Mouse (Mus musculus) liver, embryonic 14.5 days (tissue): ENCODE measurements at regions not wholly inside any gene's neighbourhood (a gene's known extent, or its start where the extent isn't known, plus 50 kb on each side); places are given as distances from the start of the nearest gene placed in this dataset.

Experiments
- ATAC-seq: fragments of 200-750 bp; cut with Nextera tagmentation; 2 replicates; pipeline ENCODE4 v1.8.0; 2017; ENCODE audit warnings: moderate number of reproducible peaks, mild to moderate bottlenecking, moderate library complexity; ENCODE audit not compliant: insufficient read depth
- DNase-seq, 3 experiments: peaks; one replicate each; pipeline ENCODE4 v3.0.0-alpha.2; 2012 to 2013; ENCODE audit warnings: low read depth in 3 of 3, low spot score in 3 of 3
- H3K27ac ChIP-seq: fragments of 300-500 bp; sonication (generic); 2 replicates; pipeline ENCODE4 v1.5.1; 2014; ENCODE audit warnings: moderate library complexity, mild to moderate bottlenecking, control low read depth, inconsistent platforms
- H3K27me3 ChIP-seq: fragments of 300-500 bp; sonication (generic); 2 replicates; pipeline ENCODE4 v1.6.1; 2014; ENCODE audit warnings: mild to moderate bottlenecking, low read length, moderate library complexity; ENCODE audit not compliant: control insufficient read depth, insufficient read depth
- H3K36me3 ChIP-seq: fragments of 300-500 bp; sonication (generic); replicated peaks from 2 replicates; pipeline ENCODE4 v1.6.1; 2014; ENCODE audit warnings: low read depth; ENCODE audit not compliant: control insufficient read depth, insufficient read depth
- H3K4me1 ChIP-seq, 2 experiments: fragments of 200-500 bp in 1 of 2; fragments of 300-500 bp in 1 of 2; sonication (generic) in 1 of 2; replicated peaks; 2 replicates each; pipeline ENCODE4 v1.6.1; 2012 to 2014; ENCODE audit warnings: antibody characterized with exemption in 1 of 2, inconsistent platforms in 1 of 2, low read length in 1 of 2; ENCODE audit not compliant: control insufficient read depth in 2 of 2, insufficient read depth in 2 of 2
- H3K4me2 ChIP-seq: fragments of 300-500 bp; sonication (generic); 2 replicates; pipeline ENCODE4 v1.6.1; 2014; ENCODE audit warnings: low read depth, mild to moderate bottlenecking, control low read depth, moderate library complexity
- H3K4me3 ChIP-seq, 2 experiments: fragments of 200-500 bp in 1 of 2; fragments of 300-500 bp in 1 of 2; sonication (generic) in 1 of 2; 2 replicates each; pipeline ENCODE4 v1.5.1; 2012 to 2014; ENCODE audit warnings: low read depth in 2 of 2, low read length in 2 of 2, mild to moderate bottlenecking in 2 of 2, control low read depth in 1 of 2, inconsistent platforms in 1 of 2, moderate library complexity in 1 of 2; ENCODE audit not compliant: insufficient read depth in 1 of 2
- H3K9ac ChIP-seq: fragments of 300-500 bp; sonication (generic); replicated peaks from 2 replicates; pipeline ENCODE4 v1.6.1; 2014; ENCODE audit warnings: mild to moderate bottlenecking, control low read depth, moderate library complexity
- H3K9me3 ChIP-seq: fragments of 300-500 bp; sonication (generic); 2 replicates; pipeline ENCODE4 v1.6.1; 2016; ENCODE audit warnings: low read length, mixed read lengths; ENCODE audit not compliant: control insufficient read depth
- CTCF ChIP-seq: IDR thresholded peaks from 2 replicates; pipeline ENCODE4 v1.5.1; 2016; ENCODE audit warnings: antibody characterized with exemption, low read depth, control low read depth
- EP300 ChIP-seq: IDR thresholded peaks from 2 replicates; pipeline ENCODE4 v1.6.1; 2016; ENCODE audit warnings: antibody characterized with exemption, low read depth
- WGBS: fragments of 180-500 bp; shearing (Covaris S2); extraction: QIAGEN DNeasy Blood & Tissue Kit; methylation state at CpG from one replicate; pipeline ENCODE4 v1.1.7; 2014; ENCODE audit not compliant: insufficient replicate concordance; 5-methylcytosine and 5-hydroxymethylcytosine counted together

GRCm38 (mm10) chr3:56708260-56708659 is 524.8 kb upstream of the Nbea start:
- no peak for DNase-seq
- Histone ChIP-seq H3K9ac (no peak overlapping the region), H3K36me3 (no peaks in the 10 kb centered on the region), H3K9me3 (no peaks in the 10 kb centered on the region), H3K4me2 (no peak overlapping the region), H3K4me3 (no peak overlapping the region), H3K27me3 (no peaks in the 10 kb centered on the region), H3K4me1 (no peaks in the 10 kb centered on the region), H3K27ac (no peak overlapping the region)
- TF ChIP-seq EP300 (no peak), CTCF (no peak)
- no peak for ATAC-seq
- WGBS: 55% methylated on average over 1 of the region's 1 CpGs

GRCm38 (mm10) chr3:56707312-56707711 is 523.8 kb upstream of the Nbea start:
- H3K36me3 ChIP-seq: no peaks in the 10 kb centered on the region
- H3K4me1 ChIP-seq: no peaks in the 10 kb centered on the region
- H3K9me3 ChIP-seq: no peaks in the 10 kb centered on the region
- no peak overlapping the region for H3K4me2 ChIP-seq
- WGBS: 78% methylated on average over 3 of the region's 3 CpGs
- ATAC-seq (no peak), DNase-seq (no peak)
- H3K27ac ChIP-seq: no peak overlapping the region
- H3K4me3 ChIP-seq: no peak overlapping the region
- no peak for TF ChIP-seq CTCF
- no peak for TF ChIP-seq EP300
- H3K9ac ChIP-seq: no peak overlapping the region
- no peaks in the 10 kb centered on the region for H3K27me3 ChIP-seq

- Histone ChIP-seq H3K27ac (no peak overlapping the region), H3K9ac (no peak overlapping the region), H3K4me1 (no peaks in the 10 kb centered on the region), H3K4me3 (no peak overlapping the region), H3K9me3 (no peaks in the 10 kb centered on the region), H3K4me2 (no peak overlapping the region), H3K36me3 (no peaks in the 10 kb centered on the region), H3K27me3 (no peaks in the 10 kb centered on the region)
- ATAC-seq: no peak
- TF ChIP-seq CTCF (no peak), EP300 (no peak)
- DNase-seq: no peak
- 48% methylated on average over 4 of the region's 4 CpGs for WGBS
Observed at GRCm38 (mm10) chr3:56706038-56706437, 522.5 kb upstream of the Nbea start.

GRCm38 (mm10) chr3:56698941-56699340 is 515.4 kb upstream of the Nbea start:
- H3K4me2 ChIP-seq: no peak overlapping the region
- H3K9me3 ChIP-seq: no peaks in the 10 kb centered on the region
- no peak overlapping the region for H3K27ac ChIP-seq
- no peaks in the 10 kb centered on the region for H3K4me1 ChIP-seq
- no peaks in the 10 kb centered on the region for H3K36me3 ChIP-seq
- H3K27me3 ChIP-seq: no peaks in the 10 kb centered on the region
- TF ChIP-seq CTCF: no peak
- TF ChIP-seq EP300: no peak
- DNase-seq (no peak), ATAC-seq (no peak)
- H3K4me3 ChIP-seq: no peak overlapping the region
- H3K9ac ChIP-seq: no peak overlapping the region

GRCm38 (mm10) chr3:56698248-56698647 is 514.7 kb upstream of the Nbea start:
- no peaks in the 10 kb centered on the region for H3K36me3 ChIP-seq
- H3K4me3 ChIP-seq: no peak overlapping the region
- 36% methylated on average over 1 of the region's 1 CpGs for WGBS
- DNase-seq (no peak), ATAC-seq (no peak)
- no peak overlapping the region for H3K27ac ChIP-seq
- TF ChIP-seq CTCF (no peak), EP300 (no peak)
- no peak overlapping the region for H3K4me2 ChIP-seq
- H3K4me1 ChIP-seq: no peaks in the 10 kb centered on the region
- H3K9me3 ChIP-seq: no peaks in the 10 kb centered on the region
- no peaks in the 10 kb centered on the region for H3K27me3 ChIP-seq
- no peak overlapping the region for H3K9ac ChIP-seq

- H3K27ac ChIP-seq: no peak overlapping the region
- no peak overlapping the region for H3K4me3 ChIP-seq
- ATAC-seq (no peak), DNase-seq (no peak)
- no peak overlapping the region for H3K4me2 ChIP-seq
- no peak overlapping the region for H3K9ac ChIP-seq
- WGBS: 81% methylated on average over 7 of the region's 7 CpGs
- TF ChIP-seq EP300 (no peak), CTCF (no peak)
- no peaks in the 10 kb centered on the region for H3K27me3 ChIP-seq
- no peaks in the 10 kb centered on the region for H3K4me1 ChIP-seq
- H3K9me3 ChIP-seq: no peaks in the 10 kb centered on the region
- no peaks in the 10 kb centered on the region for H3K36me3 ChIP-seq
Observed at GRCm38 (mm10) chr3:56681031-56681430, 497.5 kb upstream of the Nbea start.
